Mouse (Mus musculus) ES-E14 (cell line): Measurements from ENCODE around the gene Fiz1. TPM values are rescaled to one million over a fixed set of nuclear protein-coding genes. Genes with fewer than 3 reads are reported as not detected.

ENCODE experiments used
- DNase-seq: peaks from one replicate; pipeline ENCODE4 v3.0.0-alpha.2; 2013; ENCODE audit warnings: low read depth, low spot score
- H3K27ac ChIP-seq: 2 replicates; pipeline ENCODE4 v1.5.1; 2012; ENCODE audit warnings: low read depth, mild to moderate bottlenecking, low read length, moderate library complexity, mixed read lengths; ENCODE audit not compliant: poor library complexity, insufficient read depth, severe bottlenecking
- H3K36me3 ChIP-seq: 2 replicates; pipeline ENCODE4 v1.6.1; 2012; ENCODE audit warnings: mild to moderate bottlenecking, low read length, moderate library complexity, mixed read lengths; ENCODE audit not compliant: control insufficient read depth, poor library complexity, insufficient read depth, severe bottlenecking
- H3K4me1 ChIP-seq, 2 experiments: fragments of 150-350 bp in 1 of 2; sonication (generic) in 1 of 2; 2 replicates each; pipeline ENCODE4 v1.6.1; 2012; ENCODE audit warnings: low read length in 2 of 2, mild to moderate bottlenecking in 1 of 2, mixed read lengths in 1 of 2; ENCODE audit not compliant: control insufficient read depth in 2 of 2, insufficient read depth in 2 of 2, poor library complexity in 1 of 2
- H3K4me3 ChIP-seq, 2 experiments: fragments of 150-350 bp in 1 of 2; sonication (generic) in 1 of 2; 2 replicates each; pipeline ENCODE4 v1.5.1; 2012; ENCODE audit warnings: low read length in 2 of 2, low read depth in 1 of 2, mild to moderate bottlenecking in 1 of 2, mixed read lengths in 1 of 2; ENCODE audit not compliant: insufficient read depth in 1 of 2, poor library complexity in 1 of 2, severe bottlenecking in 1 of 2
- H3K9ac ChIP-seq: 2 replicates; pipeline ENCODE4 v1.6.1; 2012; ENCODE audit warnings: low read depth, mild to moderate bottlenecking, low read length, mixed read lengths; ENCODE audit not compliant: poor library complexity, insufficient read depth, severe bottlenecking
- H3K9me3 ChIP-seq: fragments of 150-350 bp; sonication (generic); 2 replicates; pipeline ENCODE4 v1.6.1; 2012; ENCODE audit warnings: low read depth, mild to moderate bottlenecking, low read length; ENCODE audit not compliant: control insufficient read depth, insufficient read depth
- CHD2 ChIP-seq: IDR thresholded peaks from 2 replicates; pipeline ENCODE4 v1.6.1; 2014; ENCODE audit warnings: mild to moderate bottlenecking, low read depth, low read length, inconsistent platforms
- HCFC1 ChIP-seq: IDR thresholded peaks from 2 replicates; pipeline ENCODE4 v1.6.1; 2012; ENCODE audit warnings: low read length, inconsistent platforms, borderline replicate concordance; ENCODE audit not compliant: insufficient read depth
- MAFK ChIP-seq: IDR thresholded peaks from 2 replicates; pipeline ENCODE4 v1.6.1; 2014; ENCODE audit warnings: mild to moderate bottlenecking, low read depth, low read length, inconsistent platforms; ENCODE audit not compliant: insufficient read depth
- ZC3H11A ChIP-seq: IDR thresholded peaks from 2 replicates; pipeline ENCODE4 v1.6.1; 2012; ENCODE audit warnings: low read depth, mild to moderate bottlenecking, inconsistent platforms, low read length, borderline replicate concordance
- ZNF384 ChIP-seq: IDR thresholded peaks from 2 replicates; pipeline ENCODE4 v1.6.1; 2012; ENCODE audit warnings: low read depth, low read length, inconsistent platforms
- in situ Hi-C, 2 experiments: fragments of 600-800 bp; cut with MboI; formaldehyde crosslinking; loops; one replicate each; pipeline ENCODE4 v1.15.1; 2025; ENCODE audit warnings: low sequenced_read_pairs in 2 of 2, inconsistent platforms in 1 of 2; ENCODE audit not compliant: unreplicated experiment in 2 of 2
- total RNA-seq: library from RNA; depleted of rRNA; stranded (reverse); fragments of 300-350 nt; gene quantifications from 2 replicates; pipeline ENCODE4 v1.2.3, GENCODE M21; 2012

Fiz1 gene
- total RNA-seq, 1 experiment, result 47.4 TPM

GRCm38 (mm10) chr7:4993999-4994788, 20.3 kb downstream of the Fiz1 start:
- no peaks in the 10 kb centered on the region for H3K9me3 ChIP-seq
- peak overlapping the region; percentile 46 to 48 for H3K4me3 ChIP-seq
- peak overlapping the region; percentile 25; the same call in 1 of the 2 replicates for H3K9ac ChIP-seq
- no peak for DNase-seq
- TF ChIP-seq MAFK (no peak), CHD2 (no peak), ZNF384 (no peak), ZC3H11A (no peak), HCFC1 (no peak)
- no peaks in the 10 kb centered on the region for H3K36me3 ChIP-seq
- in situ Hi-C loops, result no loop called here
- no peak overlapping the region for H3K27ac ChIP-seq
- peaks cover 0 to 3% of the 10 kb centered on the region in 2 experiments; a peak in 1 of 4 replicates for H3K4me1 ChIP-seq

DNA sequence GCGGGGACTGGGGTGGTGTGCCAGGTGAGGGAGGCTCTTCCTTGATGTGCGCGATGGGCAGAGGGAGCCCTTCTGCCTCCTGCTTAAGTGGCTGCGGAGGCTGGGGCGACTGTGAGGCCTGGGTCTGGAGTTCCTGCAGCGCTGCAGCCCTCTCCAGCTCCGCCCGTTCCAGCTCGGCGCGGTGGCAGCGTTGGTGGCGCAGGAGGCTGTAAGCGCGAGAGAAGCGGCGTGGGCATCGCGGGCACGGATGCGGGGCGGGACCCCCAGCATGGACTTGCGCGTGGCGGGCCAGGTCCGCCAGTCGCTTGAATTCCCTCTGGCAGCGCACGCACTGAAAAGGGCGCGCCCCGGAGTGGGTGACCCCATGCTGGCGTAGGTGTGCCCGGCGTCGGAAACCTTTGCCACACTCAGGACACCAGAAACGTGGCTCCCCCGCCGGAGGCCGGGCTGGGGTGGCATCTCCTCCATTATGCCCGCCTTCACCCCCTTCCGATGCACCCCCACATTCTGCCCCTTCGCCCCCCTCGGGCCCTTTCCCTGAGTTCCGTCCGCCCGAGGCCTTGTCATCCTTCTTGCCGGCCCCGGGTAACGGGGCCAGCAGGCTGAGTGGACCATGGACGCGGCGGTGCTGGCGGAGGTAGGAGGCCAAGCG, 21.0 kb downstream of the Fiz1 start:
- no peak overlapping the region; the same call in 1 of the 2 replicates for H3K9ac ChIP-seq
- in situ Hi-C loops, result no loop called here
- peaks cover 0 to 3% of the 10 kb centered on the region in 2 experiments; a peak in 1 of 4 replicates for H3K4me1 ChIP-seq
- DNase-seq, result no peak
- TF ChIP-seq ZC3H11A (no peak), CHD2 (no peak), HCFC1 (no peak), MAFK (no peak), ZNF384 (no peak)
- H3K27ac ChIP-seq, result no peak overlapping the region
- H3K9me3 ChIP-seq, result no peaks in the 10 kb centered on the region
- no peaks in the 10 kb centered on the region for H3K36me3 ChIP-seq
- H3K4me3 ChIP-seq, result peak overlapping the region; percentile 46 to 48

- DNase-seq, result no peak
- Histone ChIP-seq H3K27ac (no peak overlapping the region), H3K9me3 (no peaks in the 10 kb centered on the region), H3K9ac (no peak overlapping the region), H3K4me1 (no peaks in the 10 kb centered on the region), H3K4me3 (no peak overlapping the region), H3K36me3 (no peaks in the 10 kb centered on the region)
- in situ Hi-C loops, result no loop called here
- TF ChIP-seq MAFK, result no peak
- no peak for TF ChIP-seq ZNF384
- TF ChIP-seq ZC3H11A, result no peak
- no peak for TF ChIP-seq HCFC1
- no peak for TF ChIP-seq CHD2
These were observed 26.2 kb downstream of the Fiz1 start for GRCm38 (mm10) chr7:4988250-4988649.

DNA sequence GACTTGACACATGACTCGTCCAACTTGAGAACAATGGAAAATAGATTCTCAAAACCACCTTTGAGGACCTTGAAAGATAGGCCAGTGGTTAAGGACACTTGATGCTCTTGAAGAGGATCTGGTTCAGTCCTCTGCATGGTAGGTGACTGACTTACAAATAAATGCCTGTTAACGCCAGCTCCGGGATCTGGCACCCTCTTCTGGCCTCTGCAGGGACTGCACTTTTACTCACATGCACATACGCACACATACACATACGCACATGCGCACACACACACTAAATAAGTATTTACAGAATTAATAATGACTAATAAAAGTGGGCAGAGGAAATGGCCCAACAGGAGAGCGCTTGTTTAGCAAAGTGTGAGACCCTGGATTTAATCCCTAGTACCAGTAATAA, 37.7 kb downstream of the Fiz1 start:
- no peak overlapping the region for H3K4me3 ChIP-seq
- TF ChIP-seq HCFC1, result no peak
- no peak for TF ChIP-seq CHD2
- TF ChIP-seq ZNF384, result no peak
- TF ChIP-seq ZC3H11A, result no peak
- TF ChIP-seq MAFK, result no peak
- H3K36me3 ChIP-seq, result no peaks in the 10 kb centered on the region
- H3K9ac ChIP-seq, result no peak overlapping the region
- H3K27ac ChIP-seq, result no peak overlapping the region
- in situ Hi-C loops, result no loop called here
- no peaks in the 10 kb centered on the region for H3K9me3 ChIP-seq
- H3K4me1 ChIP-seq, result no peaks in the 10 kb centered on the region
- DNase-seq, result no peak
